Mouse (Mus musculus) skeletal muscle tissue, adult 2 months (tissue): ENCODE data around the gene Lmo1.

Experiments
- DNase-seq: peaks from one replicate; pipeline ENCODE4 v3.0.0-alpha.2; 2012; ENCODE audit warnings: low read depth, low spot score

Gene Lmo1

DNA sequence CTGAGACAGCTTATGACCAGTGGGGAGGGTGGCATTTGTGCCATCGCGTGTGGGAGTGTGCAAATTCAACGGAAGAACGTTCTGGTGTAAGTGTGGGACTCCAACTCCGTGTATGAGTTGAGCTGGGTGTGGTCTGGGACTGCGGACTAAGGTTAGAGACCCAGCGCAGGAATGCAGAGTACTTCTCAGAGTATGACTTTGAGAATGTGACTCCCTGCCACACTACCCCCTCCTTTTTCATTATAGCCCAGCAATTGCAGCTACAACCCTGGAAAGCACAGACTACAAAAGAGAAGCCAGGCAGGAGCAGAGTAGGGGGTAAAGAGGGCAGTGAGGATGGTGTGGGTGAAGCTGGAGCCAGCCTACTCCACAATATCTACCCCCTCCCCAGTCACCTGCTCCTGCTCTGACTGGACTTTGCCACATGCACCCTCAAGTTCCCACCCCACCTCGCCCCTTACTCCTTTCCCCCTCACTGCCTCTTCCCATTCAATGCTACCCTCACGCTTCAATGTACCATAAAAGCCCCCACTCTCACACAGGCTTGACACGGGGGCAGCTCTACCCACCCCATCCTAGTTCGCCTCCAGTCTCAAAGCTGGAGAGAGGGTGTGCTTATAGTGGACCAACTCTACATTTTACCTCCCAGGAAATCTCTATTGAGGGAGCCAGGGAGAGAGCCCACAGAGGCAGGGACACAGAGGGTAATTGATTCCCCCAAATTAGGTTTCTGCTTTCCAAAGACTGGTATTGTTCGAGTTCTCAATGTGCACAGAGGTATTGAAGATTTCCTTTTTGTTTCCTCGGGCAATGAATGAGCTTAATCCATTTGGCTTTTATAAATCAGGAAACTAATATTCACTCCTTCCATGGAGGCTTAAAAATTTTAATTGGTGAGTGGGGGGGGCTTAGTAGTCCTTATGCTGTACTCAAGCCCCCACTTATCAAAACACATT, 941 bp upstream of the Lmo1 start:
- no peak for DNase-seq

DNA sequence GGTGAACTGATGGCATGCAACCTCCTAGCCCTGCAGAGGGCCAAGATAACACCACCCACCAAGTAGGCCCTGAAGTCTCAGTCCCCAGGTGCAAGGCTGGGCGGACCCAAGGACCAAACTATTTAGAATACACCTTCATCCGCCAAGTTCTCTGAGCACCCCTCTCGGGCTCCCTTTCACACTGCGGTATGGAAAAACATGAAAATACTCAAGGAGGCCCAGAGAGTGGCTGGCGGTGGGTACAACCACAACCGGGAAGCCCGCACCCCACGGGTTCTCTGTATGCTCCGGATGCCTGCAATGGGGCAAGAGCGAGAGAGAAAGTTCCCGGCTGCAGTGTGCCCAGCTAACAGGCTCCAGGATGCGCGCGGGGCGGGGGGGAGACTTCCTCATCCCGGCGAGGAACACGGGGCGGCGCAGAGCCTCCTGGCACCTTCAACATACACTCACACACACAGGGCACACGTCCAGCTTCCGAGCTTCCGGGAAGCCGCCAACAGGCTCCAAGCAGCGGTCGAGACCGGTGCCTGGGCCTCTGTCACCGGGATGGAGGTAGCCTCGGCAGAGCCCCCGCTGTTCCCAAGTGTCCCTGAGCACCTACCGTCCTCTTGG, 564 bp downstream of the Lmo1 start:
- peak; percentile 16 for DNase-seq

DNA sequence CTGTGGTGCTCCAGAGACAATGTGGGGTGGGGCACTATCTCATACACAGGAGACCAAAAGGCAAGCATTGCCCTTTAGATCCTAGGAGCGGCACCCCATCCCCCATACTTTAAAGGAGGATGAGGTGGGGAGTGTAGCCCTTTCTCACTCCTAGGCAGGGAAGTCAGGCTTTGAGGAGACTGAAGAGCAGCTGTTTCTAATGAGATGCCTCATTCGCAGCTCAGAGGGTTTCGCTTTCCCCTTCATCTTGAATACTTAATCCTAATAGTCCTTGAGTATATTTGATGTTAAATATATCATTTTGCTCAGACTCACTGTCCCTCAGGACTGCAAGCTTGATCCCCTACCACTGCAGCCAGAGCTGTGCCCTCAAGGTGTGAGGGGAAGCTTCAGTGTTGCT, 3.1 kb downstream of the Lmo1 start:
- no peak for DNase-seq

DNA sequence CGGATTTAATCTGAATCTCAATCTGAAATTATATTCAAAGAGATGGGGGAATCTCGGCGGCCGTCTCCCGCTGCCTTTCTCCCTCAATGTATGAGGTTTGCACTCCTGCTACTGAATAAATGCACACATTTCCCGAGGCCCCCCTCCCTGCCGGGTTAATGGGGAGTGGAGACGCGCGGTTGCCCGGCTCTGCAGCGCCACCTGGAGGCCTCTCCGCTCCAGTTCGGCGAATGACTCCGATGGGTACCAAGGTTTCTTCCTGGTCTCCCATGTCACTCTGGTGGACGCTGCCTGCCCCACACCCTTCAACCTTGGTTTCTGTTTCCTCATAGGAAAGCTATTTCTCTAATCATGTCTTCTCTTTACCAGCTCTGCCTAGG, 4.6 kb downstream of the Lmo1 start:
- peak; percentile 26 for DNase-seq

DNA sequence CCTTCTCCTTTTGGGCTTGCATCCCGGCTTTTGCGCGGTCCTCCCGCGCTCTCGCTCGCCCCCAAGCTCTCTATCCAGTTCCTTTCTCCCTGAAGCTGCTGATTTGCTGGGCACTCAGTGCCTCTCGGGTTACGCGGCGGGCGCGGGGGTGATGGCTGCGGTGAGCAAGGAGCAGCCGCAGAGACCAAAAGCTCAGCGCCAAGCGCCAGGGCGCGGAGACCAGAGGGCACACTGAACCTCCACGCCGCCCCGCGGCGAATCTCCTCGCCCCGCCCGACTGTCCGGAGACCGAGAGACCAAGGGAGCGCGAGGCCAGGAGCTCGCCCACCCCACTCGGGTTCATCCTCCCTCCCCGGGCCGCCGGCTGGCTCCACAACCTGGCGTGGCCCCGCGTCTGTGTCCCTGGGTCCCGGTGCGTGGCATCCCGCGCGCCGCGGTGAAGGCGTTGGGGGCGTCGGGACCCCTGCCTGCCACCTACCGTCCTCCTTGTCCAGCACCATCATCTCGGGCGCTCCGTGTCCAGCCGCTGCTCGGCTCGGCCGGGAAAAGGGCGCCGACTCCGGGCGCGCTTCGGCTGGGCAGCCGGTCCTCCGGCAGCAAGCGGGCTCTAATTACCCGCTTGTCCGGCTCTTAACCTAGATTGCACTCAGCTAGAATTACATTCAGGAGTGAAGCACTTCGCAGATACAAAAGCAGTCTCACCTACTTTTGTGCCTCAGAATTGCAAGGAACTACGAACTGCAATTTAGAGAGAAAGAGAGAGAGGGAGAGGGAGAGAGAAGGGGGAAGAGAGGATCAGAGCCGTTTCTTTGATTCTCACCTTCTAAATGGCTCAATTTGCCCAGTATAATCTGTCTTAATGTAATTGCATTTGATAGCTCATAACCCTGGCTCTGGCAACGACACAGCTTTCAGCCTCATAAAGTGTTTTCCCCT, 5.2 kb downstream of the Lmo1 start:
- no peak for DNase-seq

DNA sequence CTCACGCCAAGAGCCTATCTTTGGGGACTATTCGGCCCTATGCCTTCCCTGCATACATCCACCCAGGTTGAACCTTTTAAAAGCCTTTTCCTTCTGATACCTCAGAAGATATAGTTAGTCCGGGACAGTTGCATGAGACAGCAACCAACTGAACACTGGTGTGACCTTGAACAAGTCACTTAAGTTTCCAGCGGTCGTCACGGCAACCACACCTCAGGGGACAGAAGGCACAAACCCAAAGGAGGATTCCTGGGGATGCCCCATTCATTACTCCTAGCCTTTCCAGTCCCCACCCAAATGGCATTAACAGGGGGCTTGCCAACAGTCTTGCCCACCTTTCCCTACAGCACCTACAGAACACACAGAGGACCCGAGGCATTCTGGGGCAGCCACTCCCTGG, 6.3 kb downstream of the Lmo1 start:
- no peak for DNase-seq

DNA sequence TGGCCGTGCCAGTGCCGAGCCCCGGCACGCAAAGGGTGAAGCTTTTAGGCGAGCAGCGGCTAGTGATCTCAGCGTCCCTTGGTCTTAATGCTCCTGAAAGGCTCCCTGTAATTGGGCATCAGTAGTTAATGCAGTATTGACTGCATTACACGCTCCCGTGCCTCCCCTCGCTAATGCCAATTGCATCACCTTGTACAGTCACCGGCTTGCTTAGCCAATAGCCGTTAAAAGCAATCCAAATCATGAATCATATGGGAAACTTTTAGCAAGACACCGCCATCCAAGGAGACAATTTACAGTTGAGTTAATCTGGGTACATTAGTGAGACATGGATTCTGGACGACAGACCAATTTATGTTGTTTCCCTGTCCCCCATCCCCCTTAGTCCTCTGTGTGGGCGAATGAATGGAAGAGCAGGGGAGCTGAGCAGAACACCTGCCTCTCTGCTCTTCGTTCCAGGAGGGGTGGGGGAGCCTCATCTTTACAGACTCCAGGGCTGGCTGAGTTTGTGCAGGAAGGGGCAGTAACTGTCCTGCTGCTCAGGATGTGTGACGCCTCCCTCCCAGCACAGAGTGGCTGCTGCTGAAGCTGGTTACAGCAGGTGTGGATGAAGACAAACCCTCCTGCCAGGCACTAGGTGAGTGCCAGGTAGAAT, 8.9 kb downstream of the Lmo1 start:
- no peak for DNase-seq

DNA sequence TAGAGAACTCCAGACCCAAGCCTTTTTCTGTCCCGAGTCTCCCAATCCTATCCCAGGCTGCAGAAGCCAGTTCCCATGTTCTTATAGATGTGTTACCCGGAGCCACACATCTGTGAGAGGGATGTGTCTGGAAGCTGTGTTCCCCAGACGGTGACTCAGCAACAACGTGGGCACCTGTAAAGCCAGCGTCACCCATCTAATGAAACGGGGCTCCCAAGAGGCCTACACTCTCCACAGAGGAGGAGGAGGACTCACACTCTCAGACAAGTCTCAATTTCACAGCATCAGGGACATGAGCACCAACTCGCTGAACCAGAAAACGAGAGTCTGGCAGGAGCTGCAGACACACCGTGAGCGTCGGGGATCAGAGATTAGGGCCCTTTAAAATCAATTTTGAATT, 20.7 kb downstream of the Lmo1 start:
- DNase-seq: no peak

DNA sequence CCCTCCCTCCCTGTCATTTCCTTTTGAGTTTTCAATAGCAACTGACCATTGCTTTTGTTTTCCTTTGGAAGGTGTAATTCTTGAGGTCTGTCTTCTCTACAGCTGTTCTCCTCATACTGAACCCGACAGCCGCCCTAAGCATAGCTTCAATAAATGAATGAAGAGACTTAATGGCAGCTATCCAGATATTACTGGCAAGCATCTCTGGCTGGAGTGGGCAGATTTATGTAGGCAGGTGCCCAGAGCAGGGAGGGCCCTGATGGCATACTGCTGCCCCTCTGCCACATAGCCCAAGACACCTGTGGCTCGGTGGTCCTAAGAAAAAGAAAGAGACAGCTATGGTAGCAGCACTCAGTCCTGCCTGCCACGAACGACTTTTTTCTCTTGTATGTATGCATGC, 21.5 kb downstream of the Lmo1 start:
- DNase-seq: no peak

DNA sequence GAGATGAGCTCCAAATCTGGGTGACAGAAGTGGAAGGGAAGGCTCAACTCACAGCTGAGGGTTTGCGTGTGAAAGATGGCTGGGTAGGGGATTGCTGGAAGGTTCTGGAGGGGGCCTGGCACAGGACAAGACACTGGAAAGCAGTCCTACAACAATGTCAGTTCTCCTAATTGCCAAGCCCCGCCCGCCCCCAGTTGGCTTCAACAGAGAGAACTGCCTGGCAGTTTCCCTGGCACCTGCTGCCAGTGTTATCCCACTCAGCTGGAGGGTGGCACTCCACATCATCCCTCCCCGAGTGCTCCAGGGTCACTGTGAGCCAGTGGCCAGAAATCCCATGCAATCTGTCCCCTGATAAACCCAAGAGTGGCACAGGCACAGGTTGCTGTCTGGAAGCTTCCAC, 23.9 kb downstream of the Lmo1 start:
- no peak for DNase-seq

DNA sequence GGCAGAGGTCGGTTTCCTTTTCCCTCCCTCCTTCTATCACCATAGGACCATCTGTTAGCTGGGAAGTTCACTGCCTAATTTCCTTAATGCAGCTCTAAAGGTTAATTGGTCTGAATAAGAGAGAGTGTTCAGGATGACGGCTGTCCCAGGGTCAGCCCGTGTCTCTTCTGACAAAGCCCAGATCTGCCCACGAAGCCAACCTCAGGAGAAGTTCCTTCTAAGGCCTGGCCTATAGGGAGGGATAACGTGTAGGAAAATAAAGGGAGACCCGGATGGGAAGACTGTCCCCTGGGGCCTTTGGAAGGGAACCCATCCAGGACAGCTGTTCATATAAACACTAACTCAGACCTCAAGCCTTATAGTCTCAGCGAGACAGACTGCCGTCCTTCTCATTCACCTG, 29.8 kb downstream of the Lmo1 start:
- DNase-seq: no peak

DNA sequence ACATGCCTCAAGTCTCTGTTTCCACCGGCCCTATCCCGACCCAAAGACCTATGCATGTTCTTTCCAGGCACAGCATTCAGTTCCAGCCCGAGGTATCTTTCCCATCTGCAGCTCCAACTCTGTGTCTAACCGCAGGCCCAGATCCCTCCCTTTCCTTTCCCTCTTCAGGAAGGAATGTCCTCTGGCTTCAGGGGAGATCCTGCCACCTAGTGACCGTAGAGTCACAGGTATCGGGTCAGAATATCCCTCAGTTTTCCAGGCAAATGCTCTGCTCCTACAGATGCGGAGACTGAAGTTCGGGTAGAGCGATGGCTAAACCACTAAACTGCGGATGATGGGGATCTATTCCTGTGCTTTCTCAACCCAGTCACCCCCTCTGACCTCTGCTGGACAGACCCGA, 30.3 kb downstream of the Lmo1 start:
- no peak for DNase-seq

DNA sequence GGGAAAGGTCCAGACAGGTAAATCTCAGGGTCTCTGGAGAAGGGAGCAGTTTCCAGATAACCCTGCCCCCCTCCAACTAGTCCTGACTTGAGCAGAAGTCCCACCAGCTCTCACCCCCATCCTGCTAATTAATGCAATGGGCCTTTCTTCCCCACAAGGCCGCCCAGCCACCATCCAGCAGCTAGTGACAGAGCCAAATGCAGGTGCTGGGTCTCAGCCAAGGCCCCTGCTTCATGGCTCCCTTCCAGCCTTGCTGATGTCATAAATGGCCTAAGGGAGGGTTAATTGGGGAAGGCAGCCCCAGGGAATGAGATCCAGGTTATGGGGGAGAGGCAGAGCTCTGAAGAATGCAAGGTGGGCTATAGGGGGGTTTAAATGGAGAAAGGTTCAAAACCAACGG, 32.4 kb downstream of the Lmo1 start:
- DNase-seq: no peak

DNA sequence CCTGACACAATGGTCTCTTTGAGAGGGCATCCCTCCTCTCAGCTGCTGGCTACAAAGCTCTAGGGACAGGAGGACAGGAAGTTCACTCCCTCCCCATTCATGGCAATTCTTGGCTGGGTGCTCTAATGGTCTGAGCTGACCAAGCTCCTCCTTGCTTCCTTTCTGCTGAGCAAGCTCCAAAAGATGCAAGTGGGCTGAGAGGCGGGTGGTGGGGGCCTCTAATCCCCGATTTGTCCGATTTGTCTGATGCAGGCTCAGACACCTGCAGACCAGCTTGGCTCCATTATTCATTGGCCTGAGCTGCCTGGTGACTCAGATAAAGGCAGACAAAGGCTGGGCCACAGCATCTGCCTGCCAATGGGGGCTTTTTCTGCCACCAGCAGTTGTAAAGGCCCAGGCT, 33.3 kb downstream of the Lmo1 start:
- DNase-seq: no peak

DNA sequence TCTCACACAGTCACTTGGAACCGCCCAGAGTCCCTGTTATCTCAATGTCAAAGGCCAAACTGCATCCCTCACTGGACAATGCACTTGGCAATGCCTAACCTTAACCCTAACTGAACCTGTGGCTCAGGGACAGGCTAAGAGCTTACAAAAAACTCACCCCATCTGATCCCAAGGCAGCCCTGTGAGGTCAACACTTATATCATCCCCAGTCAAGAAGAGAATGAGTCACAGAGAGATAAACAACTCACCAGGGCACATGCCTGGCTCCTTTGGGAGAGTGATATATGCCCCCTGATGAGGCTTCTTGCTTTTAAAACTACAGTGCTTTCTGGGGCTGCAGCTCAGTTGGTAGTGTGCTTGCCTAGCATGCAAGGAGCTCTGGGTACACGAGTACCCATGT, 34.0 kb downstream of the Lmo1 start:
- no peak for DNase-seq

DNA sequence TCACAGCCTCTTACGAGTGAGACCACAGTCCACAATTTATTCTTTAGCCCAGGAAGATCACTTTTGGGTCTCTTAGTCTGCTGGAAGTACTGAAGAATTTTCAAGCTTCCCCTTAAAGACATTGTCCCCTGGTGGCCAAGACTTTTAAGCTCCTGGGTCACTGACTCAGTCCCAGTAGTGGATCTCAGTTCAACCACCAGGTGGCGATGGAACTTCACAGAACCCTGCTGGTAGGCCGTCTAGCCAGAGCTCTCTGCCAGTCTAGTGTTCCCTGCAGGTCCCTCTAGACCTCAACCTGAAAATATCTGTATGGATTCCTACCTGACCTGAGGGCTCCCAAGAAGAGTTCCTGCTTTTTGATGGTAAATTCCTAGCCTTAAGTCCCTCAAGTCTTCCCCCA, 35.6 kb downstream of the Lmo1 start:
- DNase-seq: peak; percentile 76

DNA sequence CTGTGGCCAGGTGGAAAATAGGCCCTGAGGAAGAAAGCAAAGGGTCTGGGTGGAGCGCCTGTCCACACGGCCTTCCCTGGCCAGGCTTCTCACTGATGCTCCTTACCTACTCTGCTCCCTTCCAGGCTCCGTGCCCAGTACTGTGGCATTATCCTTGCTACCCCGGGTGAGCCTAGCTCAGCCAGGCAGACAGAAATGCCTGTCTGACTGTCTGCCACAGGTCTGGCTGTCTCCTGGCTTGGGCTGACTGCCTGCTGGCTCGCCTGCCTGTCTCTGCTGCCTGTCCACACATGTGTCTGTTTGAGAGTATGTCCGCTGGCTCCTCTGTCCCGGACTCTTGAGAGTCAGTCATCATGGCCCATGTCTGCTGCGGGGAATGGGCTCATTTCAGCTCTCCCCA, 37.6 kb downstream of the Lmo1 start:
- DNase-seq: no peak

DNA sequence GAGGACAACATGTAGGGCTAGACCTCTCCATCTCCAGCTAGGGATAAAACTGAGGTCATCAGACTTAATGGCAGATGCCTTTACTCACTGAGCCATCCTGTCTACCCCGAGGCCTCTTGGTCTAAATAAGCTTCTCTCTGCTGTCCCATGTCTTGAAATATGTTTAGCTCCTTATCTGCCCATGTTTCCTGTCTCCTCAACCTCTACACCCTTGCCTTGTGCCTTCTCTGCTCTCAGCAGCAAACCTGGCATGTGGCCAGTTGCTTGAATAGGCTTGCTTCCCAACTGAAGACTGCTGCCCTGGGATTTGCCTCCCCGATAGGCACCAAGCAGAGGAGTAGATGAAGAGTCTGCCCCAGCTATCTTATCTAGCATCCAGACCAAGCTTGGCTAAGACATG, 43.4 kb downstream of the Lmo1 start:
- DNase-seq: no peak

DNA sequence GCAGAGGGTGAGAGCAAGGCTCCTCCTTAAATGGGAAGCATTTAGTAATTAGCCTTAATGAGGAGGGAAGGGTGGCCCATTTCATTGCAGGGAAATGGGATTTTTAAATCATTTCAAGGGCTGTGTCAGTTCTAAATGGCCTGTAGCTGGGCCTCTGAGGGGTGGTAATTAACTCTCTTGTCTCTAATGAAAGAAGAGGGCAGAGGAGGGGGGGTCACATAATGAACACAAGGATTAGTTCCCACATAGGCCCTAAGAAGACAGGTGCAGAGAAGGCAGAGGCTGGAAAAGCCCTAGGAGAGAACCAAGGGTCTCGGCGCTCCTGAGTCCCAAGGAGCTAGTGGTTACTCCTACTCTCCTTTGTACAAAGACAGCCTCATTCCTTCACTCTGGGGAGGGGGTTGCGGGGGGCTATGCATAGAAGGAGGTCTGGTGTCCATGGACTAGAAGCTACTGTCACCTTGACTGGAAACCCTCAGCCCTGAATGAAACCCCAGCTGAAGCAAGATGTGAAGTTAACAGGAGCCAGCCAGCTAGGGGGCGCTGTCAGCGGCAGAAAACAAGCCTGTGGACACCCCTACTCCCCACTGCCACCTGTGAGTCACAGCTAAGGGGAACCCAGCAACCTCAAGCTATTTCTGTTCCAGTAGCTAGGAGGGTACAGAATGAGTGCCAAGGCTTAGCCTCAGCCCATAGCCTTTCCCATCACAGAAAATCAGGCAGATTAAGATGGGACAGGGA, 44.9 kb downstream of the Lmo1 start:
- no peak for DNase-seq

DNA sequence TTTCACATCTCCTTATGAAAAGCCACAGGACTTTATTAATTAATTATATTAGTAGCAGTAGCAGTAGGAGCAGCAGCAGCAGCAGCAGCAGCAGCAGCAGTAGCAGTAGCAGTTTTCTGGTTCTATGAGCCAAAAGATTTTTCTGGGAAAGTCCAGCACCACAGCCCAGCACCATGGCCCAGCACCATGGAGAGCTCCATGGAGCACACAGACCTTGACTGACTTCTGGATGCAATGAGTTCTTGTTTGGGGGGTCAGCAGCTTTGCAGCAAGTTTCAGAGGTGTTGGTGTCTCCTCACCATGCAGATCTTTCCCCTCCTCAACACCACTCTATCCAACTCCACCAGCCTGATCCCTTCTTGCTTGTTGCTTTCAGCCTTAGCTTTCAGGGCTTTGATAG, 45.6 kb downstream of the Lmo1 start:
- no peak for DNase-seq

DNA sequence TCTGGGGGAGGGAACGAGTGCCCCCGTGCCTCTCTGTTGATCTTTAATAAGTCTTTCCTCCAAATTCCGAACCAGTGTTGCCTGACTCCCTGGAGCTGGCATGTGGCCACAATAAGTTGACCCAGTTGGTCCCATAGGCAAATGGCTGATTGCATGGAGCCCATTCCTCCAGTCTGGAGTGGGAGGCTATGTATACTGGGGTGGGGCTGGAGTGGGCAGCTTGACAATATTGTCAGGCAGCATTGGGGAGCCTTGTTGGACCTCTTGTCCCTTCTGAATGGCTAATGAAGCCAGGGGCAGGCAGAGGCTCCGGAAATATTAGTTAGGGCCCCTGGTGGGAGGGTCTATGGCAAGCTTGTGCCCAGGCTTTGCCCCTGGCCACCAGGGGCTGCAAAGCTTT, 59.1 kb downstream of the Lmo1 start:
- no peak for DNase-seq
